Comparison of ENCODE assay signal across 16 mouse cellular contexts in the genomic region with DNA sequence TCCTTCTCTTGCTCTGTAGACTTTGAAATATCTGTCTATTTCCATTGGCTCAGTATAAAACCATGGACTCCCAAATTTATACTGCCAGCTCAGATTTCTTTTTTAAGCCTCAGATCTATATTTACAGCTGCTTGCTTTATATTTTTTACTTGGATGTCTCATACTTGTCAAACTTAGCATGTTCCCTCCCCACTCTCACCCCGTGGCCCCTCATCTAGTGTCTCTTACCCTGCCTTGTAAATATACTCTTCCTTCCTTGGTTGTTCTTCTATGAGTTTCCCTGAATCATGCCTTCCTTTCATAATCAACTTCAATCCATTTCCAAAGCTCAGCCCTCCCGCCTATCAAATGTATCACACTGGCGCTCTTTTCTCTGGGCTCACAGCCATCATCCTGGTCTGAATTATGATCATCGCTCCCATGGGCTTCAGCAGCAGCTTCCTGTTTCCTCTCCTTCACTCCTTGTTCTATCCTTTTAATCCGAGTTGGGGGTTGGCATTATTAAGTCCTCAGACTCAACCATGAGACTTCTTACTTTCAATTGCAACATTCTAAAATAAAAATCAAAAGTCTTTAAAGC.
DNase-seq lines count a peak whose midpoint lies in the region; ATAC-seq and TF ChIP-seq lines count a peak whose summit lies in the region.
"Had no signal": no experiment of that assay in that cellular context is flagged by ENCODE, and none has a peak within 500 bp of the region (broad histone marks: within the 10 kb centered on the region; RNA-seq: fewer than 3 reads in every experiment).

No protein-coding gene starts in this region.

- H3K4me2 ChIP-seq in lung, embryonic 15.5 days, result no peak overlapping the region
- no peak overlapping the region for H3K4me2 ChIP-seq in kidney, postnatal 0 days (ENCODE audit: low read length)
- no peak overlapping the region for H3K4me2 ChIP-seq in liver, embryonic 11.5 days
- H3K4me2 ChIP-seq: hindbrain, embryonic 15.5 days; limb, embryonic 12.5 days; neural tube, embryonic 12.5 days; stomach, embryonic 15.5 days had no signal

- no peak for TF ChIP-seq CTCF in lung, adult 2 months (IDR thresholded peaks at IDR 0.05; ENCODE audit: insufficient read depth, low read length)
- no peak for TF ChIP-seq CTCF in kidney, postnatal 0 days (IDR thresholded peaks at IDR 0.05; ENCODE audit: low read depth)
- TF ChIP-seq CTCF in thymus, adult 2 months (IDR thresholded peaks at IDR 0.05; ENCODE audit: borderline replicate concordance, control insufficient read depth, extremely low read depth, insufficient read depth, low read length, poor library complexity), result no peak

- H3K9ac ChIP-seq in lung, embryonic 15.5 days, result no peak overlapping the region
- H3K9ac ChIP-seq in kidney, postnatal 0 days (ENCODE audit: low read depth, low read length), result no peak overlapping the region
- no peak overlapping the region for H3K9ac ChIP-seq in liver, embryonic 11.5 days (ENCODE audit: low read depth, low read length)
- H3K9ac ChIP-seq: hindbrain, embryonic 15.5 days; limb, embryonic 12.5 days; neural tube, embryonic 12.5 days; stomach, embryonic 15.5 days had no signal

- no peaks in the 10 kb centered on the region for H3K27me3 ChIP-seq in lung, embryonic 15.5 days
- H3K27me3 ChIP-seq in kidney, postnatal 0 days (ENCODE audit: insufficient read depth, low read length), result no peaks in the 10 kb centered on the region
- H3K27me3 ChIP-seq in thymus, adult 2 months (ENCODE audit: control insufficient read depth, insufficient read depth, low read length), result no peaks in the 10 kb centered on the region
- no peaks in the 10 kb centered on the region for H3K27me3 ChIP-seq in liver, embryonic 11.5 days (replicated peaks; ENCODE audit: control insufficient read depth, insufficient read depth, low read length)
- H3K27me3 ChIP-seq: hindbrain, embryonic 15.5 days; limb, embryonic 12.5 days; neural tube, embryonic 12.5 days; stomach, embryonic 15.5 days had no signal

- H3K36me3 ChIP-seq in lung, embryonic 15.5 days, result no peaks in the 10 kb centered on the region
- H3K36me3 ChIP-seq in kidney, postnatal 0 days (ENCODE audit: insufficient read depth, low read length), result no peaks in the 10 kb centered on the region
- no peaks in the 10 kb centered on the region for H3K36me3 ChIP-seq in thymus, adult 2 months (ENCODE audit: control insufficient read depth, insufficient read depth, low read length)
- H3K36me3 ChIP-seq in liver, embryonic 11.5 days (ENCODE audit: control insufficient read depth, insufficient read depth, low read length), result no peaks in the 10 kb centered on the region
- H3K36me3 ChIP-seq: hindbrain, embryonic 15.5 days; limb, embryonic 12.5 days; midbrain, embryonic 10.5 days; neural tube, embryonic 12.5 days; stomach, embryonic 15.5 days had no signal

- H3K9me3 ChIP-seq in lung, embryonic 15.5 days, result no peaks in the 10 kb centered on the region
- H3K9me3 ChIP-seq in kidney, postnatal 0 days (replicated peaks; ENCODE audit: low read length), result no peaks in the 10 kb centered on the region
- H3K9me3 ChIP-seq in liver, embryonic 11.5 days (ENCODE audit: control insufficient read depth, low read length), result no peaks in the 10 kb centered on the region
- H3K9me3 ChIP-seq: hindbrain, embryonic 15.5 days; limb, embryonic 12.5 days; midbrain, embryonic 10.5 days; neural tube, embryonic 12.5 days; stomach, embryonic 15.5 days had no signal

- ATAC-seq in lung, embryonic 15.5 days (ENCODE audit: borderline replicate concordance, extremely low read depth, low FRiP score, low TSS enrichment), result peak; percentile 59; the same call in 1 of the 2 replicates
- no peak for ATAC-seq in kidney, postnatal 0 days (replicated peaks; ENCODE audit: low FRiP score, low read depth)
- no peak for ATAC-seq in liver, embryonic 11.5 days (replicated peaks; ENCODE audit: low FRiP score)

- no peak overlapping the region for H3K4me3 ChIP-seq in lung, embryonic 15.5 days
- no peak overlapping the region for H3K4me3 ChIP-seq in lung, adult 2 months (replicated peaks; ENCODE audit: extremely low read depth, low read depth, low read length)
- no peak overlapping the region for H3K4me3 ChIP-seq in kidney, postnatal 0 days (replicated peaks; ENCODE audit: low read depth, low read length)
- H3K4me3 ChIP-seq in thymus, adult 2 months (ENCODE audit: control insufficient read depth, insufficient read depth, low read length), result no peak overlapping the region
- no peak overlapping the region for H3K4me3 ChIP-seq in liver, embryonic 11.5 days (ENCODE audit: low read depth, low read length)
- H3K4me3 ChIP-seq: erythroblast, embryonic 14.5 days; hindbrain, embryonic 15.5 days; limb, embryonic 12.5 days; midbrain, embryonic 10.5 days; neural tube, embryonic 12.5 days; stomach, embryonic 15.5 days had no signal

- no peak for TF ChIP-seq POLR2A in lung, adult 2 months (IDR thresholded peaks at IDR 0.05; ENCODE audit: borderline replicate concordance, extremely low read depth, low read depth, low read length)
- TF ChIP-seq POLR2A in thymus, adult 2 months (IDR thresholded peaks at IDR 0.05; ENCODE audit: control insufficient read depth, extremely low read depth, insufficient read depth, low read length, poor library complexity), result no peak

- WGBS in lung, embryonic 15.5 days, result 44% methylated on average over 5 of the region's 5 CpGs
- 51% methylated on average over 5 of the region's 5 CpGs for WGBS in lung, adult 2 months
- 65% methylated on average over 5 of the region's 5 CpGs for WGBS in kidney, postnatal 0 days
- 97% methylated on average over 5 of the region's 5 CpGs for WGBS in thymus, adult 2 months
- WGBS in liver, embryonic 11.5 days, result 81% methylated on average over 5 of the region's 5 CpGs

- peak; percentile 12 for DNase-seq in adrenal gland, postnatal 14 days
- no peak for DNase-seq in adrenal gland, postnatal 10 days
- DNase-seq in lung, adult 2 months, result no peak
- peak; percentile 79 for DNase-seq in kidney, postnatal 0 days (ENCODE audit: low spot score)
- DNase-seq in skeletal muscle tissue, adult 2 months (ENCODE audit: low read depth, low spot score), result peak; percentile 47
- DNase-seq in thymus, adult 2 months, result no peak
- no peak for DNase-seq in liver, embryonic 11.5 days (ENCODE audit: low spot score)
- DNase-seq: layer of hippocampus, adult 9-11 months; right cerebral cortex, adult 18-20 months had no signal

- no peak overlapping the region; the same call in 1 of the 2 replicates for H3K27ac ChIP-seq in lung, embryonic 15.5 days
- no peak overlapping the region for H3K27ac ChIP-seq in kidney, postnatal 0 days
- H3K27ac ChIP-seq in thymus, adult 2 months (ENCODE audit: control insufficient read depth, insufficient read depth, low read length), result no peak overlapping the region
- H3K27ac ChIP-seq in liver, embryonic 11.5 days (ENCODE audit: low read depth, low read length), result no peak overlapping the region
- H3K27ac ChIP-seq: hindbrain, embryonic 15.5 days; limb, embryonic 12.5 days; midbrain, embryonic 10.5 days; neural tube, embryonic 12.5 days; stomach, embryonic 15.5 days had no signal

- no peaks in the 10 kb centered on the region for H3K4me1 ChIP-seq in lung, embryonic 15.5 days
- H3K4me1 ChIP-seq in lung, adult 2 months (ENCODE audit: control insufficient read depth, insufficient read depth, low read length), result no peaks in the 10 kb centered on the region; the same call in 1 of the 2 replicates
- no peaks in the 10 kb centered on the region for H3K4me1 ChIP-seq in kidney, postnatal 0 days (replicated peaks; ENCODE audit: insufficient read depth, low read length)
- no peaks in the 10 kb centered on the region for H3K4me1 ChIP-seq in thymus, adult 2 months (replicated peaks; ENCODE audit: control insufficient read depth, insufficient read depth, low read length)
- H3K4me1 ChIP-seq in liver, embryonic 11.5 days (replicated peaks; ENCODE audit: control insufficient read depth, insufficient read depth, low read length), result no peaks in the 10 kb centered on the region
- H3K4me1 ChIP-seq: hindbrain, embryonic 15.5 days; limb, embryonic 12.5 days; midbrain, embryonic 10.5 days; neural tube, embryonic 12.5 days; stomach, embryonic 15.5 days had no signal

Comparison
In these comparisons a context has a peak if more than half of its experiments do, and no peak if none do; other contexts are left out.
1. DNase-seq: peak in adrenal gland, postnatal 14 days (single experiment), kidney, postnatal 0 days (single experiment) and skeletal muscle tissue, adult 2 months (single experiment); none in adrenal gland, postnatal 10 days (single experiment), lung, adult 2 months (single experiment), thymus, adult 2 months (single experiment) and liver, embryonic 11.5 days (single experiment).